Mouse (Mus musculus): ENCODE data around the gene Syvn1.

DNA sequence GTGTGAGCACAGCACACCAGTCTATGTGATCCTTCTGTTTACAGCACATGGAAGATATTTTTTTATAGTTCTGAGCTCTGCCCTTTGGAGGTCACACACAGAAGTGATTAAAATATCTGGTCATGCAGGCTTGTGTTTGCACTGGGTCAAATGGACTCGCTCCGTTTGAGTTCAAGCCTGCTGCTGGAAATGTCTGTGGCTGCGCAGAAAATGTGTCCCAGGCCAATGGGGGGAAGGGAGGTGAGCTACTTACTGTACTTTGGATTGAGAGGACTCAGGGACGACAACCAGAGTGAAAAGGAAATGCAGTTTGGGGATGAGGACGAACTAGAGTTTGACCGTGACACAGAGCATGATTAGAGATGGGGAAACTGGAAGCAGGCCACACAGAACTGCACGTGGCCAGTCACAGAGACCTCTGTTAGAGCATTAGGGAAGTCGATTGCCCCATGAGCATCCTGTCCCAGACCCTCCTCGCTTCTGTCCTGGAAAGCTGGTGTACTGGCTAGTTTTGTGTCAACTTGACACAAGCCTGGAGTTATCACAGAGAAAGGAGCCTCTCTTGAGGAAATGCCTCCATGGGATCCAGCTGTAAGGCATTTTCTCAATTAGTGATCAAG is 10.3 kb upstream of the Syvn1 start:
- TF ChIP-seq CTCF (IDR thresholded peaks at IDR 0.05; ENCODE audit: extremely low read depth, insufficient read depth, low read length) (no peak), POLR2A (IDR thresholded peaks at IDR 0.05; ENCODE audit: extremely low read depth, insufficient read depth, low read length) (no peak)

Data from cortical plate, adult 2 months (tissue).